Mouse (Mus musculus) cerebellum, adult 2 months (tissue): ENCODE data around the gene Treh. TPM values are rescaled to one million over a fixed set of nuclear protein-coding genes. Genes with fewer than 3 reads are reported as not detected.
A peak's percentile ranks its signal among the peaks of the same experiment; 100 is the strongest.

Experiments used
- DNase-seq, 2 experiments: peaks; one replicate each; pipeline ENCODE4 v3.0.0; 2021
- H3K27ac ChIP-seq: fragments of 200-500 bp; 2 replicates; pipeline ENCODE4 v1.5.1; 2012; ENCODE audit warnings: low read length, control low read depth, inconsistent platforms; ENCODE audit not compliant: insufficient read depth
- H3K27me3 ChIP-seq: fragments of 200-500 bp; 2 replicates; pipeline ENCODE4 v1.6.1; 2012; ENCODE audit warnings: inconsistent platforms, mild to moderate bottlenecking, low read length, moderate library complexity; ENCODE audit not compliant: control insufficient read depth, insufficient read depth
- H3K4me1 ChIP-seq: fragments of 200-500 bp; 2 replicates; pipeline ENCODE4 v1.6.1; 2011; ENCODE audit warnings: low read length; ENCODE audit not compliant: control insufficient read depth, insufficient read depth
- H3K4me3 ChIP-seq: fragments of 200-500 bp; replicated peaks from 2 replicates; pipeline ENCODE3; 2011; ENCODE audit warnings: mild to moderate bottlenecking, low read depth, low read length, control low read depth; ENCODE audit not compliant: insufficient read depth
- CTCF ChIP-seq: fragments of 200-500 bp; IDR thresholded peaks from 2 replicates; pipeline ENCODE4 v1.5.1; 2011; ENCODE audit warnings: low read depth, mild to moderate bottlenecking, control low read depth, low read length, moderate library complexity, borderline replicate concordance; ENCODE audit not compliant: insufficient read depth
- POLR2A ChIP-seq: fragments of 200-500 bp; IDR thresholded peaks from 2 replicates; pipeline ENCODE4 v1.6.1; 2011; ENCODE audit warnings: low read length, control low read depth, borderline replicate concordance; ENCODE audit not compliant: insufficient read depth
- WGBS: fragments of 180-500 bp; shearing (Covaris S2); methylation state at CpG from one replicate; pipeline ENCODE4 v1.1.7; 2018; 5-methylcytosine and 5-hydroxymethylcytosine counted together
- polyA plus RNA-seq: library from polyadenylated mRNA; depleted of rRNA; stranded (reverse); fragments of >200 nt; gene quantifications from 2 replicates; pipeline ENCODE4 v1.2.3, GENCODE M21; 2012

Treh gene
- polyA plus RNA-seq, 1 experiment: not detected

GRCm38 (mm10) chr9:44719632-44720357 lies 46.8 kb downstream of the Treh start:
- TF ChIP-seq POLR2A: no peak
- TF ChIP-seq CTCF: no peak
- peaks cover 54% of the 10 kb centered on the region for H3K4me1 ChIP-seq
- no peak for DNase-seq
- H3K4me3 ChIP-seq: peak overlapping the region; percentile 90
- no peaks in the 10 kb centered on the region for H3K27me3 ChIP-seq
- 13% methylated on average over 8 of the region's 8 CpGs for WGBS
- H3K27ac ChIP-seq: peak overlapping the region; percentile 91

- Histone ChIP-seq H3K27ac (peak overlapping the region; percentile 91), H3K27me3 (no peaks in the 10 kb centered on the region), H3K4me1 (peaks cover 50% of the 10 kb centered on the region), H3K4me3 (peak overlapping the region; percentile 90)
- TF ChIP-seq CTCF (no peak), POLR2A (0 out of 2 replicates have a peak, but pooled peaks have one; percentile 29)
- 3% methylated on average over 9 of the region's 9 CpGs for WGBS
- DNase-seq: peak; percentile 74
Measured at GRCm38 (mm10) chr9:44720358-44721153, 47.5 kb downstream of the Treh start.

GRCm38 (mm10) chr9:44721154-44721876 lies 48.3 kb downstream of the Treh start:
- H3K27ac ChIP-seq: peak overlapping the region; percentile 91
- H3K4me3 ChIP-seq: peak overlapping the region; percentile 90
- peak; percentile 95 for DNase-seq
- TF ChIP-seq POLR2A (no peak), CTCF (peak; percentile 25; the same call in 1 of the 2 replicates)
- WGBS: under 1% methylated on average over 39 of the region's 40 CpGs
- peaks cover 43% of the 10 kb centered on the region for H3K4me1 ChIP-seq
- H3K27me3 ChIP-seq: no peaks in the 10 kb centered on the region

- Histone ChIP-seq H3K4me3 (peak overlapping the region; percentile 90), H3K4me1 (peaks cover 38% of the 10 kb centered on the region), H3K27ac (peak overlapping the region; percentile 51), H3K27me3 (no peaks in the 10 kb centered on the region)
- DNase-seq: no peak
- TF ChIP-seq CTCF (no peak), POLR2A (no peak)
- WGBS: 83% methylated on average over 3 of the region's 3 CpGs
Measured at GRCm38 (mm10) chr9:44721877-44722186, 48.8 kb downstream of the Treh start.

- Histone ChIP-seq H3K27ac (no peak overlapping the region), H3K4me3 (no peak overlapping the region), H3K4me1 (peaks cover 30% of the 10 kb centered on the region), H3K27me3 (no peaks in the 10 kb centered on the region)
- no peak for TF ChIP-seq CTCF
- no peak for TF ChIP-seq POLR2A
- DNase-seq: no peak
- WGBS: 59% methylated on average over 7 of the region's 7 CpGs
Measured at GRCm38 (mm10) chr9:44722575-44722974, 49.5 kb downstream of the Treh start.

DNA sequence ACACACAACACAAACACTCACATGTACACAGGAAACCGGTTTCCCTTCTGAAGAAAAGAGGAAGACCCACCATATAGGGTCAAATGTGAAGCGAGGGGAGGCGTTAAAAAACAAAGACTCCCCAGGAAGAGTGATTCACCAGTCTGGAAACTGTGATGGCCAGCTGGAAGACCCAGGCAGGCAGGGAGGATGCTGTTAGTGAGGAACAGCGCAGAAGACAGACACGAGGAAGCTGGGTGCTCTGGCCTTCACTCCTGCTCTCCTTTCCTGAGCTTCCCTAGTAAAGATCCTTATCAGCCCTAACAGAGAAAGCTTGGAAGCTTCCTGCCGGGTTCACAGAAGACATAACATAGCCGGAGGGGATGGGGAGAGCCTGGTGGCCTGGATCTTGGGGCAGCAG lies 50.0 kb downstream of the Treh start:
- Histone ChIP-seq H3K27me3 (no peaks in the 10 kb centered on the region), H3K27ac (no peak overlapping the region), H3K4me1 (peaks cover 26% of the 10 kb centered on the region), H3K4me3 (no peak overlapping the region)
- no peak for DNase-seq
- TF ChIP-seq POLR2A: no peak
- WGBS: 44% methylated on average over 7 of the region's 7 CpGs

DNA sequence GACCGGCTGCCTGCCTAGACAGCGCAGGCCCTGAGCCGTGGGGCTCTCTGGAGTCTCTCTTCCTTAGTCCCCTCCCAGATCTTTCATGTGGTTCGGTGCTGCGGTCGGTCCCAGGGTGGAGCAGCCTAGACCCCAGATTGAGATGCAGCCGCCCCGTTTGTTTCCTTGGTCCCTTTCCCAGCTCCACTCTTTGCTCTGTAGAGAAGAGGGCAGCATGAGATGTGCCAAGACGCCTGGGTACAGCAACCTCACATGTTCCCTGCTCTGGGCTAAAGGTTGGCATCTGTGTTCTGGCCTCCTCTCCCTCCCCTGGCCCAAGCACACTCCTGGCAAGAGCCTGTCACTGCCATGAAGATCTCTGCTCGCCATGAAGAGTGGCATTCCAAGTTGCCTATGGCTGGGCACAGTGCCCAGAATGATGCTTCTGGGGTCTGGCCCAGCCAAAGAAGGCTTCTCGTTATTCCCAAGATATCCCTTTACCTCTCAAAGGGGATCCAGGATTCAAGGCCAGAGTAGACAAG lies 50.5 kb downstream of the Treh start:
- no peak for DNase-seq
- no peak overlapping the region for H3K27ac ChIP-seq
- TF ChIP-seq CTCF (no peak), POLR2A (no peak)
- peaks cover 20% of the 10 kb centered on the region for H3K4me1 ChIP-seq
- H3K27me3 ChIP-seq: no peaks in the 10 kb centered on the region
- H3K4me3 ChIP-seq: no peak overlapping the region
- 42% methylated on average over 11 of the region's 11 CpGs for WGBS

DNA sequence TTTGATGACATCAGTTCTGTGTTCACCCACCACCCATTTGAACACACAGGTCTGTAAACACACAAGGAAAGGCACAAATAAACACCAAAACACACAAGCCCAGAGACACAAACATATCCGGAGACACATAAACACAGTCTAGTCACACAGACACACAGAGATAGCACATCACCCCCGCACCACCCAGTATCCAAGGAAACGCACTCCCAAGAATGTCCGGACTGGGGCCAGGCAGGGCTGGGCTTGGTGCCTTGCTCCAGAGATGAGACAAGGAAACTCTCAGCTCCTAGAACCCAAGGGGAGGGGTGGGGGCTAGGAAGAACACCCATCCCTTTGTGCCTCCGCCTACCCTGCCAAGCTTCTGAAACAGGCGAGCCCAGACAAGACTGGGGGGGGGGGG lies 51.2 kb downstream of the Treh start:
- Histone ChIP-seq H3K27me3 (no peaks in the 10 kb centered on the region), H3K4me3 (no peak overlapping the region), H3K27ac (no peak overlapping the region), H3K4me1 (peaks cover 15% of the 10 kb centered on the region)
- no peak for TF ChIP-seq CTCF
- TF ChIP-seq POLR2A: no peak
- DNase-seq: peak in 1 of 2 experiments; percentile 51
- WGBS: 65% methylated on average over 6 of the region's 6 CpGs
